Mouse (Mus musculus): ENCODE data around the gene Trit1.

DNA sequence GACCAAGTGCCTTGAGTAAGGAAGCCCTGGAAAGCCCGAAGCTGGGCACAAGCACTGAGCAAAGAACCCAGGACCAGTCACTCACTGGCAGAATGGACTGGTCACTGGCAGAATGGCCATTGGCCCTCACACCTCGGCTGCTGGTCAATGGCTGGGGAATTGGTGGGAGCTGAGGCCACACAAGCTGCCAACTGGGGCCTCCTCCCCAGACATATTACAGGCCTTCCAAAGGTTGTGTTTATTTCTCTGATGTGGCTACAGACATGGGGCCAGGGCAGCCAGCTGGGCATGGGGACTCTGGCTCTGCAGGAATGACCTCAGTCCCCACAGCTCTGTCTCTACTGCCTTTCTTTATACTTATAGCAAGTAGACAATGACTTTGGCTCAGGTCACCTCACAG, 37.5 kb upstream of the Trit1 start:
- TF ChIP-seq POLR2A (IDR thresholded peaks at IDR 0.05; ENCODE audit: insufficient read depth, low read depth, low read length) (no peak), CTCF (IDR thresholded peaks at IDR 0.05) (no peak)

Measured in heart, adult 2 months (tissue).